Mouse (Mus musculus) spleen, postnatal 36 days (tissue): ENCODE data around the gene Cdk11b.
"Not testable (repeated sequence)": the region's sequence is repeated elsewhere in the genome, so short reads cannot be mapped to it uniquely, and the experiment has no call there.

Experiments
- DNase-seq, 2 experiments: peaks; one replicate each; pipeline ENCODE4 v3.0.0; 2022; ENCODE audit warnings: low spot score in 2 of 2, mixed read lengths in 1 of 2

Cdk11b gene

GRCm38 (mm10) chr4:155668689-155669597 is 44.3 kb downstream of the Cdk11b start, which contains the start of gene Mib2:
Gene Mib2 (minus strand): TSS chr4:155669198.
- peak; percentile 94 to 95 for DNase-seq

DNA sequence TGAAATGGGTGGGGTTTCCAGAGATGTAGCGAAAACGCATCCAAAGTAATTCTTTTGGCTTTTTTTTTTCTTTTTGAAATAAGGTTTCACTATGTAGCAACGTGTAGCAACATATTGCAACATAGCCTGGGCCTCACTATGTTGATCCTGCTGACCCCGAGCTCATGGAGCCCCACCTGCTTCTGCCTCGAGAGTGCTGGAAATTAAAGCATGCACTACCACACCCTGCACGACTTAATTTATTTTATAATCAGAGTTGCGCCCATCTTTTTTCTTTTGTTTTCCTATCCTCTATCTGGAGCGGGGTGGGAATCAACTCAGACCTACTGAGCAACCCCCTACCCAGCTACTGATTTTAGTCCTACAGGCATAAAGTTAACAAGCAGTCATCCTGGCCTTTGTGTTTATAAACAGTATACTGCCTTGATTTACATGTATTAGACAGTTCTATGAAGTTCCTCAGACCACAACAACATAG is 45.0 kb downstream of the Cdk11b start:
- no peak for DNase-seq

DNA sequence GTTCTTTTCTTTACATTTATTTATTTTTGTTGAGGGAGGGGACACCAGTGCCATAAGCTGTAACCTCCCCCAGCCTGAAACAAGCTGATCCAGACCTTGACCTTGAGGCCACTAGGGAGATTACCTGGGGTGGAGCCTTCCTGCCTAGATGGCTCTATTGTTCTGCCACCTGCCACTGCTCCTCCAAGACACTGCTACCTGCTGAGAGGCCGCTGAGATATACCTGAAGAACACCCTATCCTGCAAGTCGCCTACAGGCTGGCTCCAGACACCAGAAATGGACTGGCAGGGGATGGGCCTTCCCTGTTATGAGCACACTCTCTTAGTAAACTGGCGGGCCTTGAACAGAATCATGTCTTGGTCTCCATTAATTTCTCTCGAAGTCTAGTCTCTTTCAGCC is 45.6 kb downstream of the Cdk11b start:
- not testable (repeated sequence) for DNase-seq

GRCm38 (mm10) chr4:155672082-155672481 is 47.4 kb downstream of the Cdk11b start:
- DNase-seq = no peak

GRCm38 (mm10) chr4:155675991-155676390 is 51.3 kb downstream of the Cdk11b start:
- DNase-seq = no peak

DNA sequence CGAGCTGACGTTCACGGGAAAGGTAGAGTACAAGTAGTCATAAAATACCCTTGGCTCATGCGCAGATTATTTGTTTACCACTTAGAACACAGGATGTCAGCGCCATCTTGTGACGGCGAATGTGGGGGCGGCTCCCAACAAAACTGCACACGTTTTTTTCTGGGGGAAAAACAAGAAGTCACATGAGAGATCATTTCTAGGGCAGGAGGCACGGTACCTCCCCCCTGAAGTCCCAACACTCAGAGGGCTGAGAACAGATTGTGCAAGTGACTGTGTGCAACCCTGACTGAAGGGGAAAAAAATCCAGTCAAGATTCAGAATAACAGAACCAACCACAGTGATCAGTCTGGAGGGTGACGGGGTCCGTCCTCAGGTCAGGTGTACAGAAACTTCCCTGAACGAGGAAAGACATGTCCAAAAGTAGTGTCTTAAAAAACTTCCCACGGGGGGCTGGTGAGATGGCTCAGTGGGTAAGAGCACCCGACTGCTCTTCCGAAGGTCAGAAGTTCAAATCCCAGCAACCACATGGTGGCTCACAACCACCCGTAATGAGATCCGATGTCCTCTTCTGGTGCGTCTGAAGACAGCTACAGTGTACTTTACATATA is 59.1 kb downstream of the Cdk11b start:
- not testable (repeated sequence) for DNase-seq

DNA sequence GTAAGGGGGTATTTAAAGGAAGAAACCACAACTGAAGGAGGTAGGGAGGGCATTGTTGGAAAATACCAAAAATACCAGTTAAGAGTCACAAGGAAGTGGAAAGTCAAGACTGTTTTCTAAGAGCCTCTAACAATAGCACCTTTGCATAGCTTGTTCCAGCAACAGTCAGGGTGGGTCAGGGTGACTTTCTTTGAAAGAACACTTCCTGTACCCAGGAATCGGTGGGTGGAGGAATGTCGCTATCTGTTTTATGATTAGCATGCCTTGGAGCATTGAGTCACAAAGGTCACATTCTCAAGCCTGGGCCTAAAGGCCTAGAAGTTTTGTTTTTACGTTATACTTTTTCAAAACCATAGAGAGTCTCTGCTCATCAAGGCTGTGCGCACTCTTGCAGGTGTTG is 63.1 kb downstream of the Cdk11b start:
- not testable (repeated sequence) for DNase-seq

- DNase-seq = no peak
Measured at GRCm38 (mm10) chr4:155690571-155691375, 66.1 kb downstream of the Cdk11b start.

- DNase-seq = no peak
Measured at GRCm38 (mm10) chr4:155692421-155692820, 67.8 kb downstream of the Cdk11b start.

DNA sequence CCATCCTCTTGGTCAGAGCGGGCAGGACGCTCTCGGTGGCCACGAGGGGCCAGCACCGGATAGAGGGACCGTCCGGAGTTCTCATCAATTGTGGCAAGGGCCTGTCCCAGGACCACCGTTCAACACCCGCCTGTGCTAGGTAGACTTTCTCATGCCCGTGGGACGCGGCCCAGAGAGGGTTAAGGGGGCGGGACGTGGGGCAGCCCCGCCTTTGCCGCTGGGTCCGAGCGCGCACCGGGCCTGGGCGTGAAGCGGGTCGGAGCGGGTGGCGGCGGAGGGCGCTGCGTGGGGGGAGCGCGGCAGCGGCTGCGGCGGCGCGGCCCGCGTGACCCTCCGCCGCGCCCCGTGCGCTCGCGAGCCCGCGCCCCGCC is 69.4 kb downstream of the Cdk11b start, which contains the start of gene Fndc10:
TSS of gene Fndc10 (plus strand) at position 232 of the 371 bp plus-strand sequence.
- peak; percentile 41 to 49 for DNase-seq

DNA sequence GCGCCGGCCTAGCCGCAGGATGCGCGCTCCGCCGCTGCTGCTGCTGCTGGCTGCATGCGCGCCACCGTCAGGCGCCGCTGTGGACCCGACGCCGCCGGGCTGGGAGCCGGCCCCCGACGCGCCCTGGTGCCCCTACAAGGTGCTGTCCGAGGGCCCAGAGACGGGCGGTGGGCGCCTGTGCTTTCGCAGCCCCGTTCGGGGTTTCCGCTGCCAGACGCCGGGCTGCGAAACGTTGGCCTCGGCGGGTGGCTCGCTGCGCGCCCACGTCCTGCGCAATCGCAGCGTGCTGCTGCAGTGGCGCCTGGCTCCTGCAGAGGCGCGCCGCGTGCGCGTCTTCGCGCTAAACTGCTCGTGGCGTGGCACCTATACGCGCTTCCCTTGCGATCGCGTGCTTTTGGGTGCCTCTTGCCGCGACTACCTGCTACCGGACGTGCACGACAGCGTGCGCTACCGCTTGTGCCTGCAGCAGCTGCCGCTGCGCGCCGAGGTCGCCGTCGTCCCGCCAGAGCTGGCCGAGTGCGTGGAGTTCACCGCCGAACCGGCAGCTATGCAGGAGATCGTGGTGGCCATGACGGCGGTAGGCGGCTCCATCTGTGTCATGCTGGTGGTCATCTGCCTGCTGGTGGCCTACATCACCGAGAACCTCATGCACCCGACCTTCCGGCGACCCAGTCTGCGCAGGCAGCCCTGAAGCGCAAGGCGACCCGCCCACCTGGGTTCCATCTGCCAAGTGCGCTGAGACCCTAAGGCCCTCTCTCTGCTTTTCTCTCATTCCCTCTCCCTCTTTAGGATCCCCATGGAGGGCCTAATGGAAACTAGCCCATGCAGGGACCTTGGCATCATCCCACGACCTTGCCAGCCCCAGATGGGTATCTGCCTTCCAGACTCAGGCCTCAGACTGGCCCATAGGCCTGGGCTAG is 70.1 kb downstream of the Cdk11b start:
- peak; percentile 43 to 63 for DNase-seq

DNA sequence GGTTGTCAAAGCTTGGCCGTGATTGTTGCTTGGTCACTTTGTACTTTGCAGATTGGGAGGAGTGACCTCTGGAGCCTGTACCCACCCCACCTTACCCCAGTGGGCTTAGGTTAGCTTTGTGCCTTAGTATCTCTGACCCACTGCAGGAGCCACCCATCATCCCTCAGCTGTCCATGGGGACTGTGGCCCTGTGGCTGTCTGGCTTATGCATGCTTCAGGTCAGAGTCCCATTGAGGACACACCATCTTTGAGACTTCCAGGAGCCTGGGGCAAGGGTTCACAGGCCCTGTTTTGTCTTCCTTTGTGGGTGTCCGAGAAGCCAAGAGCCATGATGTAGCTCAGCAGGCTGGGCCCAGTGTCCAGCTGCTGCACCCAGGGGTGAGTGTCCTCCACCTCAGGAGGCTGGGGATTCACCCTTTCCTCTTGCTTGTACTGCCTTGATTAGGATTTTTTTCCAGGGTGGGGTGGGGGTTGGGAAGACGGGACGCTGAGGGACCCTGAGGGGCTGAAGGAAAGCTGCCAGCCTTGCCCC is 70.9 kb downstream of the Cdk11b start:
- no peak for DNase-seq

GRCm38 (mm10) chr4:155696261-155697255 is 71.9 kb downstream of the Cdk11b start:
- DNase-seq = no peak
